Mouse (Mus musculus) NIH3T3 (cell line): Measurements from ENCODE around the gene Gm17087.

Experiments used
- DNase-seq: peaks from one replicate; pipeline ENCODE4 v3.0.0-alpha.2; 2012; ENCODE audit warnings: low read depth

Gm17087 gene

GRCm38 (mm10) chr17:8546366-8546765, 20.4 kb downstream of the Gm17087 start:
- no peak for DNase-seq

GRCm38 (mm10) chr17:8541974-8542538, 24.7 kb downstream of the Gm17087 start:
- peak; percentile 57 for DNase-seq

- no peak for DNase-seq
Measured at GRCm38 (mm10) chr17:8538102-8538501, 28.6 kb downstream of the Gm17087 start.

GRCm38 (mm10) chr17:8536522-8536921, 30.2 kb downstream of the Gm17087 start:
- DNase-seq = peak; percentile 39

- DNase-seq = peak; percentile 38
Measured at GRCm38 (mm10) chr17:8533828-8534227, 32.9 kb downstream of the Gm17087 start.

- DNase-seq = no peak
Measured at GRCm38 (mm10) chr17:8532609-8533008, 34.1 kb downstream of the Gm17087 start.

GRCm38 (mm10) chr17:8528641-8529040, 38.1 kb downstream of the Gm17087 start:
- no peak for DNase-seq

- DNase-seq = no peak
Measured at GRCm38 (mm10) chr17:8526815-8527261, 39.9 kb downstream of the Gm17087 start.

- peak; percentile 52 for DNase-seq
Measured at GRCm38 (mm10) chr17:8525971-8526740, 40.6 kb downstream of the Gm17087 start.

- DNase-seq = peak; percentile 68
Measured at GRCm38 (mm10) chr17:8525225-8525721, 41.5 kb downstream of the Gm17087 start, which contains the start of gene Pde10a. Pde10a (plus strand) TSS chr17:8525372.

GRCm38 (mm10) chr17:8524387-8525165, 42.2 kb downstream of the Gm17087 start:
- peak; percentile 92 for DNase-seq

- DNase-seq = peak; percentile 40
Measured at GRCm38 (mm10) chr17:8523986-8524385, 42.8 kb downstream of the Gm17087 start.

GRCm38 (mm10) chr17:8516006-8516405, 50.7 kb downstream of the Gm17087 start:
- peak; percentile 44 for DNase-seq
